Mouse (Mus musculus) heart, postnatal 0 days (tissue): Measurements from ENCODE around the gene Gemin6.

ENCODE experiments used
- CTCF ChIP-seq: IDR thresholded peaks from 2 replicates; pipeline ENCODE4 v1.5.1; 2016; ENCODE audit warnings: antibody characterized with exemption, control low read depth, low read depth
- EP300 ChIP-seq: IDR thresholded peaks from 2 replicates; pipeline ENCODE4 v1.6.1; 2016; ENCODE audit warnings: antibody characterized with exemption, low read depth

DNA sequence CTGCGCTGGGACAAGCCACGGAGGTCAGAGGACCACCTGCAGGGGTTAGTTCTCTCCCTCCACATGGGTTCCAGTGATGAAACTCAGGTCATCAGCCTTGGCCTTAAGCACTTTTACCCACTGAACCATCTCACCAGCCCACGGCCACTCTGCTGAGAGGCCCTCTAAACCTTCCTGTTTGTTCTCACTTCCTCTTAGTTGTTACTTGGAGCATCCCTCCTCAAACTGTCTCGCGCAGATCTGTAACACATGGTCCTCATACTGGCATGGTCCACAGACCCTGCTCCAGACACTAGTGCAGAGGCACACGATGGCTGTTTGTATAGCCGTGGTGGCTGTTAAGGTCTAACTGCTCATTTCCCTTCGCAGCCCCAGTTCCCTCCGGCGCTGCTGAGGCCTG, 40.6 kb upstream of the Gemin6 start:
- TF ChIP-seq CTCF: no peak
- no peak for TF ChIP-seq EP300
